Mouse (Mus musculus): ENCODE results near the gene Zmynd8. TPM values are rescaled to one million over a fixed set of nuclear protein-coding genes. Genes with fewer than 3 reads are reported as not detected.

Gene Zmynd8
- polyA plus RNA-seq, 1 experiment = 30.3 TPM

- WGBS = 94% methylated on average over 25 of the region's 25 CpGs
- TF ChIP-seq POLR2A (IDR thresholded peaks at IDR 0.05; ENCODE audit: control insufficient read depth, extremely low read depth, insufficient read depth, low read length, poor library complexity) (no peak), CTCF (IDR thresholded peaks at IDR 0.05; ENCODE audit: borderline replicate concordance, control insufficient read depth, extremely low read depth, insufficient read depth, low read length, poor library complexity) (no peak)
- H3K4me1 ChIP-seq (replicated peaks; ENCODE audit: control insufficient read depth, insufficient read depth, low read length) = peaks cover 59% of the 10 kb centered on the region
- no peaks in the 10 kb centered on the region for H3K36me3 ChIP-seq (ENCODE audit: control insufficient read depth, insufficient read depth, low read length)
- DNase-seq = no peak
- no peak overlapping the region for H3K4me3 ChIP-seq (ENCODE audit: control insufficient read depth, insufficient read depth, low read length)
- H3K27me3 ChIP-seq (ENCODE audit: control insufficient read depth, insufficient read depth, low read length) = no peaks in the 10 kb centered on the region; the same call in 1 of the 2 replicates
- H3K27ac ChIP-seq (ENCODE audit: control insufficient read depth, insufficient read depth, low read length) = no peak overlapping the region
Measured at GRCm38 (mm10) chr2:165886857-165887628, 11.8 kb downstream of the Zmynd8 start.

DNA sequence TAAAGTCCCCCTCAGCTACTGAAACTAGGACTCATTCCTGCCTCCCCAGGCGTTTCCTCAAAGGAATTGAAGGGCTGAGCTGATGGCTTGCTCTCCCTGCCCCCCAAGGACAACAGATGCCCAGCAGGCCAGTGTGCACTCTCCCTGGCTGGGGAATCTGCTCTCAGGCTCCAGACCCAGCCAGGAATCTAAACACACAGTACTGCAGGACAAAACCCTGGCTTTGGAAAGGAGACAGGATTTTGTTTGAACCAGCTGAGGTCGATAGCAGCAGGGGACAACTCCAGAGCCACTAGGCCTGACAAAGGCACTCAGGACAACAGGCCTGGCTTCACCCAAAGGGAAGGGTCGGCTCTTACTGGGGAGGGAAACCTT, 12.3 kb downstream of the Zmynd8 start:
- WGBS = 88% methylated on average over 3 of the region's 3 CpGs
- H3K4me1 ChIP-seq (replicated peaks; ENCODE audit: control insufficient read depth, insufficient read depth, low read length) = peaks cover 64% of the 10 kb centered on the region
- TF ChIP-seq CTCF (IDR thresholded peaks at IDR 0.05; ENCODE audit: borderline replicate concordance, control insufficient read depth, extremely low read depth, insufficient read depth, low read length, poor library complexity) (no peak), POLR2A (IDR thresholded peaks at IDR 0.05; ENCODE audit: control insufficient read depth, extremely low read depth, insufficient read depth, low read length, poor library complexity) (no peak)
- H3K4me3 ChIP-seq (ENCODE audit: control insufficient read depth, insufficient read depth, low read length) = no peak overlapping the region
- no peak overlapping the region for H3K27ac ChIP-seq (ENCODE audit: control insufficient read depth, insufficient read depth, low read length)
- no peak for DNase-seq
- no peaks in the 10 kb centered on the region for H3K36me3 ChIP-seq (ENCODE audit: control insufficient read depth, insufficient read depth, low read length)
- H3K27me3 ChIP-seq (ENCODE audit: control insufficient read depth, insufficient read depth, low read length) = no peaks in the 10 kb centered on the region; the same call in 1 of the 2 replicates

- DNase-seq = no peak
- TF ChIP-seq CTCF (IDR thresholded peaks at IDR 0.05; ENCODE audit: borderline replicate concordance, control insufficient read depth, extremely low read depth, insufficient read depth, low read length, poor library complexity) (no peak), POLR2A (IDR thresholded peaks at IDR 0.05; ENCODE audit: control insufficient read depth, extremely low read depth, insufficient read depth, low read length, poor library complexity) (no peak)
Measured at GRCm38 (mm10) chr2:165885951-165886320, 12.9 kb downstream of the Zmynd8 start.

GRCm38 (mm10) chr2:165885225-165885950, 13.4 kb downstream of the Zmynd8 start:
- peak overlapping the region; percentile 42 for H3K4me3 ChIP-seq (ENCODE audit: control insufficient read depth, insufficient read depth, low read length)
- peak; percentile 78 for DNase-seq
- no peaks in the 10 kb centered on the region; the same call in 1 of the 2 replicates for H3K27me3 ChIP-seq (ENCODE audit: control insufficient read depth, insufficient read depth, low read length)
- 13% methylated on average over 16 of the region's 17 CpGs for WGBS
- peaks cover 66% of the 10 kb centered on the region for H3K4me1 ChIP-seq (replicated peaks; ENCODE audit: control insufficient read depth, insufficient read depth, low read length)
- H3K36me3 ChIP-seq (ENCODE audit: control insufficient read depth, insufficient read depth, low read length) = no peaks in the 10 kb centered on the region
- H3K27ac ChIP-seq (ENCODE audit: control insufficient read depth, insufficient read depth, low read length) = peak overlapping the region; percentile 89
- TF ChIP-seq CTCF (IDR thresholded peaks at IDR 0.05; ENCODE audit: borderline replicate concordance, control insufficient read depth, extremely low read depth, insufficient read depth, low read length, poor library complexity) = no peak
- 0 out of 2 replicates have a peak, but pooled peaks have one; percentile 17 for TF ChIP-seq POLR2A (IDR thresholded peaks at IDR 0.05; ENCODE audit: control insufficient read depth, extremely low read depth, insufficient read depth, low read length, poor library complexity)

More at GRCm38 (mm10) chr2:165885951-165886320, 12.9 kb downstream of the Zmynd8 start:
- WGBS = 69% methylated on average over 4 of the region's 4 CpGs
- Histone ChIP-seq H3K36me3 (ENCODE audit: control insufficient read depth, insufficient read depth, low read length) (no peaks in the 10 kb centered on the region), H3K4me3 (ENCODE audit: control insufficient read depth, insufficient read depth, low read length) (no peak overlapping the region), H3K27ac (ENCODE audit: control insufficient read depth, insufficient read depth, low read length) (peak overlapping the region; percentile 89), H3K4me1 (replicated peaks; ENCODE audit: control insufficient read depth, insufficient read depth, low read length) (peaks cover 64% of the 10 kb centered on the region), H3K27me3 (ENCODE audit: control insufficient read depth, insufficient read depth, low read length) (no peaks in the 10 kb centered on the region; the same call in 1 of the 2 replicates)

GRCm38 (mm10) chr2:165884577-165885224, 14.1 kb downstream of the Zmynd8 start:
- no peaks in the 10 kb centered on the region; the same call in 1 of the 2 replicates for H3K27me3 ChIP-seq (ENCODE audit: control insufficient read depth, insufficient read depth, low read length)
- H3K36me3 ChIP-seq (ENCODE audit: control insufficient read depth, insufficient read depth, low read length) = no peaks in the 10 kb centered on the region
- 9% methylated on average over 21 of the region's 21 CpGs for WGBS
- peak; percentile 95 for DNase-seq
- peak overlapping the region; percentile 42 for H3K4me3 ChIP-seq (ENCODE audit: control insufficient read depth, insufficient read depth, low read length)
- TF ChIP-seq POLR2A (IDR thresholded peaks at IDR 0.05; ENCODE audit: control insufficient read depth, extremely low read depth, insufficient read depth, low read length, poor library complexity) = peak; percentile 75
- no peak for TF ChIP-seq CTCF (IDR thresholded peaks at IDR 0.05; ENCODE audit: borderline replicate concordance, control insufficient read depth, extremely low read depth, insufficient read depth, low read length, poor library complexity)
- peaks cover 65% of the 10 kb centered on the region for H3K4me1 ChIP-seq (replicated peaks; ENCODE audit: control insufficient read depth, insufficient read depth, low read length)
- peak overlapping the region; percentile 92 for H3K27ac ChIP-seq (ENCODE audit: control insufficient read depth, insufficient read depth, low read length)

Measured in thymus, adult 2 months (tissue).